Mouse (Mus musculus) thymus, postnatal 14 days (tissue): ENCODE data around the gene Ripor2.
A peak's percentile ranks its signal among the peaks of the same experiment; 100 is the strongest.

Source experiments
- DNase-seq: peaks from one replicate; pipeline ENCODE4 v3.0.0; 2021

The Ripor2 gene

GRCm38 (mm10) chr13:24776146-24776844, 194.3 kb downstream of the Ripor2 start:
- peak; percentile 73 for DNase-seq

DNA sequence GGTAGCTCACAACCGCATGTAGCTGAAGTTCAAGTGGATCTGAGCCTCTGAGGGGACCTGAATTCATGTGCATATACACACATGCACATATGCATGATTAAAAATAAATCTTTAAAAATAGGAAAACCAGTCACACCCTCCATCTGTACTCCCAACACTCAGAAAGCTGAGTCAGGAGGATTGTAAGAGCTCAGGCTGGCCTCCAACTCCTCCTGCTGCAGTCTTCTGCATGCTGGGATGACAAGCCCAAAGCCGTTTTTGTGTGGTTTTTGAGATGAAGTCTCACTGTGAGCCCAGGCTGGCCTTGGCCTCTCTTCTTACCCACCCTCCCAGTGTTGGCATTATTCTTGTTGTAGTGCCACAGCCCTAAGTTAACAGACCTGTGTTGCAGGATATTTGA, 196.0 kb downstream of the Ripor2 start:
- DNase-seq: no peak

GRCm38 (mm10) chr13:24778706-24779380, 196.9 kb downstream of the Ripor2 start:
- DNase-seq: peak; percentile 33

DNA sequence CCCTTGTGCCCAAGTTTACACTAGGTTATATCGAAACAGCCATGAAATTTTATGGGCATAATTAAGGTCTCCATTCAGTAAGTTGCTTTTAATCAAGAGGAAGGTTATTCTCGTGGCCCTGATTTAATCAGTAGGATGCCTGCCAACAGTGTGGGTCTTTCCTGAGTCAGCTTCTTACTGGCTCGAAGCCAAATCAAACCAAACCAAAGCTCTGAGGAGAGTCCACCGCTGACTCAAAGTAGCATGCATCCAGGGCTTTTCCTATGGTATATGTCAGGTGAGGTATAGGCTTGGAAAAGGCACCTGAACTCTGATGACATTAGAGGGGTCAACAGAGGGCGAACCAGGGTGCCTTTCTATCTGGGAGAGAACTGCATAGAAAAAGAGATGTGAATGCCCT, 199.9 kb downstream of the Ripor2 start:
- DNase-seq: no peak
